Mouse (Mus musculus): ENCODE measurements at regions not wholly inside any gene's neighbourhood (a gene's known extent, or its start where the extent isn't known, plus 50 kb on each side); places are given as distances from the start of the nearest gene placed in this dataset.
A peak's percentile ranks its signal among the peaks of the same experiment; 100 is the strongest.

DNA sequence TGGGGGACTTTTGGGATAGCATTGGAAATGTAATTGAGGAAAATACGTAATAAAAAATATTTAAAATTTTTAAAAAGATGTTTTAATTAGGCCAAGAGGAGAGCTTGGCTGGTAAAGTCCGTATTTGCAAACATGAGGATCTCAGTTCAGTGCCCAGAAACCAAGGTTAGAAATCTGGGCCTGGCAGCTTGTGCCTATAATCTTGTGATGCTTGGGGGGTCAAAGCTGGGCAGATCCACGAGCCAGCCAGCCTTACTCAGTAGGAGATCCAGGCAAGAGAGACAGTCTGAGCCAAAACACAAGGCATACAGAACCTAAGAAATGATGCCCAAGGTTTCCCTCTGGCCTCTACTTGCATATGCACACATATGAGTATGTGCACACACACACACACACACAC, 54.1 kb upstream of the Cxadr start:
- no peak for TF ChIP-seq CTCF (IDR thresholded peaks at IDR 0.05)
- H3K4me3 ChIP-seq (ENCODE audit: low read depth, low read length) = no peak overlapping the region
- no peak overlapping the region for H3K4me2 ChIP-seq (ENCODE audit: low read depth, low read length, poor library complexity, severe bottlenecking)
- 74% methylated on average over 3 of the region's 3 CpGs for WGBS
- H3K27me3 ChIP-seq (ENCODE audit: insufficient read depth, low read length) = no peaks in the 10 kb centered on the region
- H3K9ac ChIP-seq (replicated peaks; ENCODE audit: low read length, poor library complexity, severe bottlenecking) = no peak overlapping the region
- no peaks in the 10 kb centered on the region for H3K4me1 ChIP-seq (ENCODE audit: insufficient read depth, low read length)
- no peaks in the 10 kb centered on the region for H3K36me3 ChIP-seq (ENCODE audit: insufficient read depth, low read length)
- H3K27ac ChIP-seq (ENCODE audit: low read depth, low read length) = no peak overlapping the region
- ATAC-seq (ENCODE audit: low FRiP score) = no peak
- DNase-seq (ENCODE audit: low spot score) = no peak
- no peaks in the 10 kb centered on the region for H3K9me3 ChIP-seq (ENCODE audit: low read length)

DNA sequence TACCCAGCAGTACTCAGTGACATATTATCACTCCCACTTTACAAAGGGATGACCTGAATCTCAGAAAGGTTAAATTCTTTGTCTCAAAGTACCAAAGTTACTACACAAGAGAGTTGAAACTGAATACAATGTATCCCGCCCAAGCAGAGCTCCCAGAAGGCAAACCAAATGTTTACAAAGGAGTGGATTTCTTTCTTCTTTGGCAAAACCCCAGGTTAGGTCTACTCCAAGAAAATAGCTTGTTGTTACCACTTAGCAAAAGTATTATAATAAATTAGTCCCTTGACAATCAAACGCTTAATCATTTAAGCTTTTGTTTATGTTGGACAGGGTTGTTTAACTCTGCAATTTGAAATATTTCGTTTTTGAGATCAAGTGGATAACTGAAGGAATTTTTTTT, 58.6 kb upstream of the Cxadr start:
- Histone ChIP-seq H3K9ac (replicated peaks; ENCODE audit: low read length, poor library complexity, severe bottlenecking) (no peak overlapping the region), H3K9me3 (ENCODE audit: low read length) (no peaks in the 10 kb centered on the region), H3K4me2 (ENCODE audit: low read depth, low read length, poor library complexity, severe bottlenecking) (no peak overlapping the region), H3K4me3 (ENCODE audit: low read depth, low read length) (no peak overlapping the region), H3K4me1 (ENCODE audit: insufficient read depth, low read length) (no peaks in the 10 kb centered on the region), H3K27ac (ENCODE audit: low read depth, low read length) (no peak overlapping the region), H3K36me3 (ENCODE audit: insufficient read depth, low read length) (no peaks in the 10 kb centered on the region), H3K27me3 (ENCODE audit: insufficient read depth, low read length) (no peaks in the 10 kb centered on the region)
- 84% methylated on average over 3 of the region's 3 CpGs for WGBS
- TF ChIP-seq CTCF (IDR thresholded peaks at IDR 0.05) = no peak
- ATAC-seq (ENCODE audit: low FRiP score) (no peak), DNase-seq (ENCODE audit: low spot score) (no peak)

DNA sequence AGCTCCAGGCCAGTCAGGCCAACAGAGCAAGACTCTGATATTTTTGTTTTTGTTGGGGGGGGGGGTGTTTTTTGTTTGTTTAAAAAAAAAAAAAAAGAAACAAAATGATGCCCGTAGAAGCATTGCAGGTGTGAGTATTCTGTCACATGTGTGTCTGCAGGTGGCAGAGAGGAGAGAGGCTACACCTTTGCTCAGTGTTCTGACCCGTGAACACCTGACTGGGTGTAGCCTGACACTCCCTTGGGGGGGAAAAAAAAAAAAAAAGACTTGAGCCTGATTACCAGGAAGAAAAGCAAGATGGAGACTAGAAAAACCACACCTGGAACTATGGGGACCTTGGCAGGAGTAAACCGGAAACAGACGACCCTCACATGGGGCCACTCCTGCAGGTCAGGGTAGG, 61.1 kb upstream of the Cxadr start:
- TF ChIP-seq CTCF (IDR thresholded peaks at IDR 0.05) = no peak
- Histone ChIP-seq H3K9ac (replicated peaks; ENCODE audit: low read length, poor library complexity, severe bottlenecking) (no peak overlapping the region), H3K4me3 (ENCODE audit: low read depth, low read length) (no peak overlapping the region), H3K4me1 (ENCODE audit: insufficient read depth, low read length) (no peaks in the 10 kb centered on the region), H3K4me2 (ENCODE audit: low read depth, low read length, poor library complexity, severe bottlenecking) (no peak overlapping the region), H3K27ac (ENCODE audit: low read depth, low read length) (no peak overlapping the region), H3K36me3 (ENCODE audit: insufficient read depth, low read length) (no peaks in the 10 kb centered on the region), H3K27me3 (ENCODE audit: insufficient read depth, low read length) (no peaks in the 10 kb centered on the region), H3K9me3 (ENCODE audit: low read length) (no peaks in the 10 kb centered on the region)
- 91% methylated on average over 4 of the region's 4 CpGs for WGBS
- DNase-seq (ENCODE audit: low spot score) (no peak), ATAC-seq (ENCODE audit: low FRiP score) (no peak)

DNA sequence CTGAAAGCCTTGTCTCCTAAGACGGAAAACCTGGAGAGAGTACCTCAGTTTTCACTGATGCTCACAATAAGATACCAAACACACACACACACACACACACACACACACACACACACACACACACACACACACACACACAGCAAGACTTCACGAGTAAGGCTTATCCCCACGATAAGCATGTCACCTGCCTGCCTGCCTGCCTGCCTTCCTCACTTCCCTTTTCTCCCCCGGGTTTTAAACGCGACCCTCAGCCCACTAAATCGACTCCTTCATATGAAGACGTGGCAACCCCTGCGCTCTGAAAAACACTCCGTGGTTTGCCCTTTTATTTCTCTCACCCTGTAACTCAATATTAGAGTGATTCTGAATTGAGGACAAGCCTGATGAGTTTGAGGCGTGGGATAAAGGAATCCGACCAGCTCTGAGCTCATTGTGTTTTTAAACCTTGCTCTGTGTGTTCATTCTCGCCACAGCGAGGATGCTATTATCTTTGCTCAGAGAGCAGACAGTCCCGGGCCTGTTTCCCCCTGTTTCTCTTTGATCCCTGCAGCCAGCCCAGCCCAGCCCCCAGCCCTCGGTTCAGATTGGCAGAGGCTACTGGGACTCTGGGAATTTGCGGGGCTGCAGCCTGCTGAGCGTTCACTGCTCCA, 63.1 kb upstream of the Cxadr start:
- ATAC-seq (ENCODE audit: low FRiP score) = peak; percentile 76
- peak overlapping the region; percentile 51 for H3K9ac ChIP-seq (replicated peaks; ENCODE audit: low read length, poor library complexity, severe bottlenecking)
- under 1% methylated on average over 18 of the region's 18 CpGs for WGBS

DNA sequence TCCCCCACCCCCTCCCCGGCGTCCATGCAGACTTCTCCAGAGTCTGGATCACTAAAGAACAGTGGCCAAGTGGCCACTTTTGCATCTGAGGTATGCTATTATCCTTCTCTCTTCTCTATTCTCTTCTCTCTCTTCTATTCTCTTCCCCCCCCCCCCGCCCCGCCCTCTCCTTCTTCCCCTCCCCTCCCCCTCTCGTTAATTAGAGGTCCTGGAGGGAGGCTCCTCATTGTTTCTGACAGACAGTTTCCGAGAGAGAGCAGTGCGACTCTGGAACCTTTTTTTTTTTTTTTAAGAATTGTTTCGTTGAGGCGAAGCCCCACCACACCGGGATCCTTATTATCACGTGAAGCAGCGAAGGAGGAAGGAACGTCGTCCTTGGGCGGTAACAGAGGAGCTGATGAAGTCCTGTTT, 63.6 kb upstream of the Cxadr start:
- Histone ChIP-seq H3K27ac (ENCODE audit: low read depth, low read length) (peak overlapping the region; percentile 78), H3K4me1 (ENCODE audit: insufficient read depth, low read length) (no peaks in the 10 kb centered on the region), H3K9ac (replicated peaks; ENCODE audit: low read length, poor library complexity, severe bottlenecking) (peak overlapping the region; percentile 51), H3K27me3 (ENCODE audit: insufficient read depth, low read length) (no peaks in the 10 kb centered on the region), H3K4me3 (ENCODE audit: low read depth, low read length) (peak overlapping the region; percentile 37), H3K36me3 (ENCODE audit: insufficient read depth, low read length) (no peaks in the 10 kb centered on the region), H3K4me2 (ENCODE audit: low read depth, low read length, poor library complexity, severe bottlenecking) (peak overlapping the region; percentile 74), H3K9me3 (ENCODE audit: low read length) (no peaks in the 10 kb centered on the region)
- 0% methylated on average over 13 of the region's 15 CpGs for WGBS
- DNase-seq (ENCODE audit: low spot score) (peak; percentile 72), ATAC-seq (ENCODE audit: low FRiP score) (peak; percentile 63)
- TF ChIP-seq CTCF (IDR thresholded peaks at IDR 0.05) = no peak

More for the DNA sequence above, 63.1 kb upstream of the Cxadr start:
- Histone ChIP-seq H3K4me2 (ENCODE audit: low read depth, low read length, poor library complexity, severe bottlenecking) (peak overlapping the region; percentile 74), H3K27ac (ENCODE audit: low read depth, low read length) (peak overlapping the region; percentile 78), H3K36me3 (ENCODE audit: insufficient read depth, low read length) (no peaks in the 10 kb centered on the region), H3K9me3 (ENCODE audit: low read length) (no peaks in the 10 kb centered on the region), H3K4me3 (ENCODE audit: low read depth, low read length) (peak overlapping the region; percentile 37), H3K4me1 (ENCODE audit: insufficient read depth, low read length) (no peaks in the 10 kb centered on the region), H3K27me3 (ENCODE audit: insufficient read depth, low read length) (no peaks in the 10 kb centered on the region)
- TF ChIP-seq CTCF (IDR thresholded peaks at IDR 0.05) = no peak
- peak; percentile 65 for DNase-seq (ENCODE audit: low spot score)

DNA sequence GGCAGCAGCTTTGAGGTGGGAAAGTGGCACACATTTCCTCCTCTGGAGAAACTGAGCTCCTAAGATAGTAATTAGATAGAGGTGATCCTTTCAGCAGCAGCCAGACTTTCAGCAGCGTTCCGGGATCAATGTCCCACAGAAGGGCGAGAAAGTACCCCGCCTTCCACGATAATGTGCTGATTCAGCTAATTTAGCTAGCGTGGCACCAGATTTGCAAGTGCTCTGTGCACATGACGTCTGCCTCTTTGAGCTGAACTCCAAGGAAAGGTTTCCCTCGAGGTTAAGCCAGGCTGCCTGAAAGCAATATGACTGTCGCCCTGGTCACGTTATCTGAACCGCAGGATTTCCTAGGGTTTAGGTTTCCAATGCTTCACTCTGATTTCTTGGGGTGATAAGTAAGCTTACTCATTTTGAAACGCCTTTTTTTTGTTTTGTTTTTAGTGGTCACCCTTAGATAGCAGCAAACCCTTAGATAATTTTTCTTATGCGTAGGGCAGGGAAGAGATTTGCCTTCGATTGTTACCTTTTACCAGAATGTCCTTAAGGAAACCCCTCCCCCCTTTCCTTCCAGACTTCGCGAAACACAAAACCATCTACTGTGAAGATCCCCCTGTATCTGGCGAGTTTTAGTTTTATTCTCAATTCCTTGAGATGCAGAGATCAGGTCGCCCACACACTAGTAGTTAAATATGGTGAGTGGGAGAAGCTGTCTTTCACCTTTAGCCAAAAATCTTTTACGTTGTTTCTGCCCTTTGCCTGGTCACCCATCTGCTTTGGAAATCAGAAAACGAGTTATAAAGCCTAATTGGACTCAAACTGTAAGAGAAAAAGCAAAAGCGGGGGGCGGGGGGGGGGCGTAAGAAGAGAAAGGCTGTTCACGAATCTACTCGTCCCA, 64.3 kb upstream of the Cxadr start:
- H3K36me3 ChIP-seq (ENCODE audit: insufficient read depth, low read length) = no peaks in the 10 kb centered on the region
- peak overlapping the region; percentile 78 for H3K27ac ChIP-seq (ENCODE audit: low read depth, low read length)
- H3K9ac ChIP-seq (replicated peaks; ENCODE audit: low read length, poor library complexity, severe bottlenecking) = peak overlapping the region; percentile 51
- no peak for TF ChIP-seq CTCF (IDR thresholded peaks at IDR 0.05)
- H3K4me3 ChIP-seq (ENCODE audit: low read depth, low read length) = peak overlapping the region; percentile 37
- H3K4me1 ChIP-seq (ENCODE audit: insufficient read depth, low read length) = no peaks in the 10 kb centered on the region
- DNase-seq (ENCODE audit: low spot score) (peak; percentile 67), ATAC-seq (ENCODE audit: low FRiP score) (peak; percentile 66; the same call in 1 of the 2 replicates)
- no peaks in the 10 kb centered on the region for H3K27me3 ChIP-seq (ENCODE audit: insufficient read depth, low read length)
- H3K9me3 ChIP-seq (ENCODE audit: low read length) = no peaks in the 10 kb centered on the region
- H3K4me2 ChIP-seq (ENCODE audit: low read depth, low read length, poor library complexity, severe bottlenecking) = peak overlapping the region; percentile 74
- 2% methylated on average over 24 of the region's 25 CpGs for WGBS
